Mouse (Mus musculus) liver, adult 2 months (tissue): ENCODE data around the gene Secisbp2l. TPM values are rescaled to one million over a fixed set of nuclear protein-coding genes. Genes with fewer than 3 reads are reported as not detected.

ENCODE experiments used
- DNase-seq: peaks from one replicate; pipeline ENCODE4 v3.0.0-alpha.2; 2011; ENCODE audit warnings: low read depth, low spot score; ENCODE audit errors: extremely low read depth
- H3K27ac ChIP-seq: fragments of 200-500 bp; replicated peaks from 2 replicates; pipeline ENCODE4 v1.5.1; 2012; ENCODE audit warnings: low read depth, mild to moderate bottlenecking, control low read depth, inconsistent platforms, low read length; ENCODE audit not compliant: insufficient read depth
- H3K27me3 ChIP-seq: fragments of 200-500 bp; 2 replicates; pipeline ENCODE4 v1.6.1; 2012; ENCODE audit warnings: mild to moderate bottlenecking, moderate library complexity, low read length, inconsistent platforms; ENCODE audit not compliant: control insufficient read depth, insufficient read depth
- H3K36me3 ChIP-seq: fragments of 200-500 bp; 2 replicates; pipeline ENCODE4 v1.6.1; 2012; ENCODE audit warnings: low read length, inconsistent platforms; ENCODE audit not compliant: control insufficient read depth, insufficient read depth
- H3K4me1 ChIP-seq: fragments of 200-500 bp; 2 replicates; pipeline ENCODE4 v1.6.1; 2011; ENCODE audit warnings: low read length; ENCODE audit not compliant: control insufficient read depth, insufficient read depth
- H3K4me3 ChIP-seq: fragments of 200-500 bp; 2 replicates; pipeline ENCODE4 v1.5.1; 2011; ENCODE audit warnings: low read depth, mild to moderate bottlenecking, control low read depth, low read length, moderate library complexity; ENCODE audit not compliant: insufficient read depth
- H3K79me2 ChIP-seq: fragments of 200-500 bp; 2 replicates; pipeline ENCODE4 v1.6.1; 2012; ENCODE audit warnings: inconsistent platforms, mild to moderate bottlenecking, low read length, moderate library complexity; ENCODE audit not compliant: control insufficient read depth, insufficient read depth
- H3K9ac ChIP-seq: fragments of 200-500 bp; 2 replicates; pipeline ENCODE4 v1.6.1; 2012; ENCODE audit warnings: low read depth, mild to moderate bottlenecking, control low read depth, inconsistent platforms, low read length
- CTCF ChIP-seq: fragments of 200-500 bp; IDR thresholded peaks from 2 replicates; pipeline ENCODE4 v1.5.1; 2011; ENCODE audit warnings: low read depth, low read length, control low read depth
- POLR2A ChIP-seq: fragments of 200-500 bp; IDR thresholded peaks from 2 replicates; pipeline ENCODE4 v1.6.1; 2011; ENCODE audit warnings: low read length, control low read depth; ENCODE audit not compliant: insufficient read depth; ENCODE audit errors: extremely low read depth
- WGBS: fragments of 180-500 bp; shearing (Covaris S2); methylation state at CpG from one replicate; pipeline ENCODE4 v1.1.7; 2018; 5-methylcytosine and 5-hydroxymethylcytosine counted together
- polyA plus RNA-seq: library from polyadenylated mRNA; depleted of rRNA; stranded (reverse); fragments of >200 nt; gene quantifications from 2 replicates; pipeline ENCODE4 v1.2.3, GENCODE M21; 2012
- total RNA-seq: library from RNA; depleted of rRNA; stranded (reverse); fragments of >200 nt; gene quantifications from 2 replicates; pipeline ENCODE4 v1.2.3, GENCODE M21; 2014

Gene Secisbp2l
- total and polyA plus RNA-seq, 2 experiments: 8.0 to 26.0 TPM

- 77% methylated on average over 4 of the region's 4 CpGs for WGBS
- TF ChIP-seq CTCF (no peak), POLR2A (no peak)
- no peak overlapping the region for H3K27ac ChIP-seq
- H3K4me1 ChIP-seq: no peaks in the 10 kb centered on the region
- no peaks in the 10 kb centered on the region for H3K27me3 ChIP-seq
- DNase-seq: no peak
- H3K9ac ChIP-seq: no peak overlapping the region
- peaks cover 33% of the 10 kb centered on the region for H3K36me3 ChIP-seq
- no peak overlapping the region for H3K4me3 ChIP-seq
- peaks cover 33% of the 10 kb centered on the region; the same call in 1 of the 2 replicates for H3K79me2 ChIP-seq
These were observed 7.8 kb downstream of the Secisbp2l start for GRCm38 (mm10) chr2:125774846-125775245.

GRCm38 (mm10) chr2:125765029-125765428, 17.6 kb downstream of the Secisbp2l start:
- H3K27ac ChIP-seq: peak overlapping the region; percentile 57; the same call in 1 of the 2 replicates
- no peak overlapping the region for H3K9ac ChIP-seq
- H3K79me2 ChIP-seq: no peaks in the 10 kb centered on the region; the same call in 1 of the 2 replicates
- no peaks in the 10 kb centered on the region for H3K27me3 ChIP-seq
- H3K4me1 ChIP-seq: peaks cover 9% of the 10 kb centered on the region
- no peak overlapping the region for H3K4me3 ChIP-seq
- 25% methylated on average over 3 of the region's 3 CpGs for WGBS
- peak; percentile 59 for DNase-seq
- TF ChIP-seq POLR2A (no peak), CTCF (peak; percentile 80)
- H3K36me3 ChIP-seq: peaks cover 44% of the 10 kb centered on the region

GRCm38 (mm10) chr2:125764531-125764930, 18.1 kb downstream of the Secisbp2l start:
- peaks cover 9% of the 10 kb centered on the region for H3K4me1 ChIP-seq
- TF ChIP-seq POLR2A: no peak
- TF ChIP-seq CTCF: no peak
- 17% methylated on average over 5 of the region's 5 CpGs for WGBS
- peak overlapping the region; percentile 85 for H3K27ac ChIP-seq
- no peaks in the 10 kb centered on the region for H3K27me3 ChIP-seq
- H3K9ac ChIP-seq: no peak overlapping the region
- H3K79me2 ChIP-seq: no peaks in the 10 kb centered on the region; the same call in 1 of the 2 replicates
- DNase-seq: peak; percentile 91
- H3K36me3 ChIP-seq: peaks cover 43% of the 10 kb centered on the region
- H3K4me3 ChIP-seq: no peak overlapping the region

DNA sequence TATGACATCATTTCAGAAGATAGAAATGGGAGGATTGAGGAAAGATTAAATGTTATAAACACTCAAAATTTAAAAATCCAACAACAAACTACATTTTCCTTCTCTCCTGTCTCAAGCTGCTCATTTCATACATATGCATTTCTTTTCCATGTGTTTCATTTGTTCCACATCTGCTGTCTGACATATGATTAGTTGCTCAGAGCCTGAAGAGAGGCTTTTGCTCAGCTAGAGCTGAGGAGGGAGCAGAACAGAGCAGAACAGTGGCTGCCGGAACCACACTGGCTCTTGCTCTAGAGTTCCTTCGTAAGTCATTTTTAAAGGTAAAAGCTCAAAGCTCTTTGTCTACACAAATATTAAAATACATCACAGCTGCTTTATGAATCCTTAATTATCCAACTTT, 33.3 kb downstream of the Secisbp2l start:
- Histone ChIP-seq H3K27ac (no peak overlapping the region), H3K36me3 (peaks cover 67% of the 10 kb centered on the region), H3K79me2 (no peaks in the 10 kb centered on the region), H3K4me3 (no peak overlapping the region), H3K4me1 (no peaks in the 10 kb centered on the region), H3K27me3 (no peaks in the 10 kb centered on the region), H3K9ac (no peak overlapping the region)
- TF ChIP-seq CTCF: no peak
- TF ChIP-seq POLR2A: no peak
- 98% methylated on average over 2 of the region's 2 CpGs for WGBS
- no peak for DNase-seq

DNA sequence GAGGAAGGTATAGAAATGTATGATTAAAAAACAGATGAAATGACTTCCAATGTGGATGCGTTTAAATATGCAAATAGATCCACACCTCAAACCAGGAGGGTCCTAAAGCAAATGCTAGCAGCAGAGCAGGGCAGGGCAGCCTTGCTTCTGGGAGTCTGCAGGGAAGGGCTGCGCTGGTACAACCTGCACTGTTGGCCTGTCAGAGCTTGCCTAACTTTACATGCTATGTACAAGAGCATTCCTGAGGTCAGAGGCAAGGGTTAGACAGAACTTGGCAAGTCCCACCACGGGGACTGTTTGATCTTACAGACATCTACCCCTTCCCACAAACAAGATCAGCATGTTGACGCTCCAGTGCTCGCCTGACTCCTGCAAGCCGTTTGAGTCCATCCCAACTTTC, 43.3 kb downstream of the Secisbp2l start:
- no peak for DNase-seq
- Histone ChIP-seq H3K27ac (no peak overlapping the region), H3K36me3 (peaks cover 36% of the 10 kb centered on the region), H3K4me3 (no peak overlapping the region), H3K27me3 (no peaks in the 10 kb centered on the region), H3K9ac (no peak overlapping the region), H3K4me1 (no peaks in the 10 kb centered on the region), H3K79me2 (no peaks in the 10 kb centered on the region)
- 79% methylated on average over 6 of the region's 6 CpGs for WGBS
- no peak for TF ChIP-seq POLR2A
- no peak for TF ChIP-seq CTCF

- no peak for DNase-seq
- Histone ChIP-seq H3K79me2 (no peaks in the 10 kb centered on the region), H3K27ac (no peak overlapping the region), H3K27me3 (no peaks in the 10 kb centered on the region), H3K36me3 (peaks cover 30% of the 10 kb centered on the region), H3K9ac (no peak overlapping the region), H3K4me1 (no peaks in the 10 kb centered on the region), H3K4me3 (no peak overlapping the region)
- no peak for TF ChIP-seq CTCF
- no peak for TF ChIP-seq POLR2A
- WGBS: 82% methylated on average over 5 of the region's 5 CpGs
These were observed 44.0 kb downstream of the Secisbp2l start for GRCm38 (mm10) chr2:125738718-125739117.

DNA sequence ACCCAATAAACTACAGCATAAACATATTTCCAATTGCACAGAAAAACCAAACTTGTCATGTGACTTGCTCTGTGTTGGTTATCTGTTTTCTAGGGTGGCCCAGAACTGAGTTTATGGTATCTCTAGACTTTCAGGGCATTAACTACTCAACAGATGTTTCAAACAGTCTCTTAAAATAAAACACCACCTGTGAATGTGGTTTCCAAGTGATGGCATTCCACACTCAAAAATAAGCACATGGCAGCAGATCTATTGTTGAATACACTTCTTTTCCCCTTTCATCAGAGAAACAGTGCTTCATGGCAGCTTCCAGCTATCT, 46.7 kb downstream of the Secisbp2l start:
- no peak overlapping the region for H3K27ac ChIP-seq
- no peaks in the 10 kb centered on the region for H3K79me2 ChIP-seq
- H3K4me3 ChIP-seq: no peak overlapping the region
- H3K9ac ChIP-seq: no peak overlapping the region
- peaks cover 13% of the 10 kb centered on the region for H3K36me3 ChIP-seq
- no peak for DNase-seq
- TF ChIP-seq POLR2A (no peak), CTCF (no peak)
- H3K27me3 ChIP-seq: 0 out of 2 replicates have a peak, but pooled peaks cover 3% of the 10 kb centered on the region
- H3K4me1 ChIP-seq: no peaks in the 10 kb centered on the region
